Mouse (Mus musculus): ENCODE data around the gene Dazap1. TPM values are rescaled to one million over a fixed set of nuclear protein-coding genes. Genes with fewer than 3 reads are reported as not detected.
"Not testable (repeated sequence)": the region's sequence is repeated elsewhere in the genome, so short reads cannot be mapped to it uniquely, and the experiment has no call there.

Gene Dazap1
- polyA plus RNA-seq (2016; fragmentation: Nextera tagmentation; extraction: Ambion mirVana), result 66.6 TPM in 2 replicates

DNA sequence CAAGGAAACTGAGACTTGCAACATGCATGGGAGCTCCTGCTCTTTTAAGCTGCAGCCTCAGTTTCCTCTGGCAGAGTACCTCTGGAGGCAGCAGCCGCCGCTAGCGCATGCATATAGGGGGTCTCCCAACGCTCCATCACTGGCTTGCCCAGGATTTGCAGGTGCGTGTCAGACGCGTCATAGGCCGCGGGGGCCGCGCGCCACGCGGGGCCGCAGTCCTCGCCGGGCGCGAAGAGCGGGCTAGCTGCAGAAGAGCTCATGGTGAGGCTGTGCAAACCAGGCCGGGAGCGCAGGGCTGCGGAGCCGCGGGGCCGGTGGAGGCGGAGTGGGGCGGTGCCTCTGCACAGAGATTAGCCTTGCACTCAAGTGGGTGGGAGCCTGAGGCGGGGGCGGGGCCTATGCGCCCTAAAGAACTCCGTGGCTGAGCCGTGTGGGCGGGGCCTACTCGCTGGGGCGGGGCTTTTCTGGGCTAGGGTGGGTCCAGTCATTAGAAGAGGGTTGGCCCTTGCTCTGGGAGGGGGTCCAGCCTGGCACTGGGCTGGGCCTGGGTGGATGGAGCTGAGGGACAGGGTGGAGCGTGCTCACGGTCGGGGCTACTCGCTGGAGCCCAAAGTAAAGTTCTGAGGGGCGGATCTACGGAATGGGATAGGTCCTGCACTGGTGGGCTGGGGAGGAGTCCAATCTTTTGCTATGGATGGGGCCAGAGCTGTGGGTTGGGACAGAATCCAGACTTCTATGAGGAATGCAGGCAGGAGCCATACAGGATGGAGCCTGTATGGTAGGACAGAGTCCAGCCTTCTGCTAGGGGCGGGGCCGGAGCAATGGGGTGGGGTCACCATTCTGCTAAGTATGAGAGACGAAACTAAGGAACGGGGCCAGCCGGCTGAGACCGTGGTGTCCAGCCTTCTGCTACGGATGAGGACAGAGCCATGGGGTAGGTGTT is at the start of gene Dazap1, which contains the start of gene Gamt:
Gene Dazap1 (plus strand): TSS at position 845 of the 943 bp plus-strand sequence.
Gene Gamt (minus strand): TSS at position 371 of the 943 bp plus-strand sequence.
- no peaks in the 10 kb centered on the region for H3K27me3 ChIP-seq (replicated peaks)
- peak within 1 kb of the TSS; percentile 67 for H3K9ac ChIP-seq
- peaks cover 42% of the 10 kb centered on the region for H3K4me1 ChIP-seq
- H3K27ac ChIP-seq, result peak within 1 kb of the TSS; percentile 83
- peak within 1 kb of the TSS; percentile 88 for H3K4me2 ChIP-seq (replicated peaks)
- WGBS, result under 1% methylated on average over 49 of the region's 49 CpGs
- peak within 1 kb of the TSS; percentile 46 for H3K4me3 ChIP-seq
- ATAC-seq (ENCODE audit: low FRiP score, low read depth), result peak; percentile 82
- no peaks in the 10 kb centered on the region for H3K9me3 ChIP-seq
- H3K36me3 ChIP-seq, result peaks cover 31% of the 10 kb centered on the region

DNA sequence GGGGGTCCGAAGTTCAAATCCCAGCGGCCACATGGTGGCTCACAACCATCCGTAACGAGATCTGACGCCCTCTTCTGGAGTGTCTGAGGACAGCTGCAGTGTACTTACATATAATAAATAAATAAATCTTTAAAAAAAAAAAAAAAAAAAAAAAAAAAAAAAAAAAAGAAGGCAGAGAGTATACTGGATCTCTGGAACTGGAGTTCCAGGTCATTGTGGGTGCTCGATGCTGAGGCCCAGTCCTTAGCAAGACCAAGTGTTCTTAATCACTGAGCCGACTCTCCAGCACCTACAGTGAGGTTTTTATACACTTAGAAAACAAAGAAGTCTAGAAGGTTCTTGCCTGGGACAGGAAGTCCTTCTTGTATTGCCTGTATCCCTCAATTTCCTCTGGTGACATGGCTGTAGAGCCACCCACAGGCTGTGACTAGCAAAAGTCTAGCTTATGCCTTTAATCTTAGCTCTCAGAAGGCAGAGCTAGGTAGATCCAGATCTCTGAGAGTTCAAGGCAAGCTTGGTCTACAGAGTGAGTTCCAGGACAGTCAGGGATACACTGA is 49.7 kb upstream of the Dazap1 start:
- not testable (repeated sequence) for H3K27ac ChIP-seq; H3K4me2 ChIP-seq (replicated peaks); H3K4me3 ChIP-seq; H3K36me3 ChIP-seq; H3K27me3 ChIP-seq (replicated peaks); ATAC-seq (ENCODE audit: low FRiP score, low read depth); H3K9me3 ChIP-seq; H3K9ac ChIP-seq
- WGBS, result 68% methylated on average over 7 of the region's 7 CpGs
- H3K4me1 ChIP-seq, result peaks cover 20% of the 10 kb centered on the region

DNA sequence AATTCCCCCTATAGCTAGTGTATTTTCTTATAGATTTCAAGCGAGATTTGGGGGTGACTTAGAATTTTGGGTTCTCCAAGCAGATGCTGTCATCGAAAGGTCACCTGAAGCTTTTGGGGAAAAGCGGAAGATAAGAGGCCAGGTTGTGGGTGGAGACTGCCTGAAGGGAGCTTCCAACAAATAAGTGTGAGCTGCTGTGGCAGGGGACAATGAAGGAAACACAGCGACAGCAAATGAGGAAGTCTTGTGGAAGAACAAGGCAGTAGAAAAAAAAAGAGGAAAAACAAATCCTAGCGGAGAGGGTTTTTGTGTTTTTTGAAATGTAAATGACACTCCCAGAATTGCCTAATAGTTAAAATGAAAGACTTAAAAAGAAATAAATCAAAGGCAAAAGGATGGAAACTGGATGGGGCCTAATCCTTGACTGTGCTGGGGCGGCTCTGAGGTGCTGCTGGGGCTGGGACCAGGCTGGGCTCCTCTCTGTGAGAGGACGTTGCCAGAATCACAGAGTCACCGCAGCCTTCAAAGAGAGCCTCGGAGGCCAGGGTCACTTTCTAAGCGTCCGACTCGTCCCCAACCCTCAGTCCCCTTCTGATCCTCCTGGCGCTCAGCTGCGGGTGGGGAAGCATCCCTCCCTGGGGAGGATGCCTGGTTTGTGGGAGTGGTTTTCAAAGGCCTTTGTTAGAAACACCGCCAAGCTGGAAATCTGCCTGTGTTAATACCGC is 46.1 kb upstream of the Dazap1 start:
- no peak overlapping the region for H3K27ac ChIP-seq
- H3K4me1 ChIP-seq, result peaks cover 5% of the 10 kb centered on the region
- H3K27me3 ChIP-seq (replicated peaks), result no peaks in the 10 kb centered on the region
- ATAC-seq (ENCODE audit: low FRiP score, low read depth), result no peak
- no peak overlapping the region for H3K4me3 ChIP-seq
- no peaks in the 10 kb centered on the region for H3K9me3 ChIP-seq
- H3K4me2 ChIP-seq (replicated peaks), result no peak overlapping the region
- no peaks in the 10 kb centered on the region for H3K36me3 ChIP-seq
- H3K9ac ChIP-seq, result 0 out of 2 replicates have a peak overlapping the region, but pooled peaks have one; percentile 17
- WGBS, result 15% methylated on average over 16 of the region's 16 CpGs

DNA sequence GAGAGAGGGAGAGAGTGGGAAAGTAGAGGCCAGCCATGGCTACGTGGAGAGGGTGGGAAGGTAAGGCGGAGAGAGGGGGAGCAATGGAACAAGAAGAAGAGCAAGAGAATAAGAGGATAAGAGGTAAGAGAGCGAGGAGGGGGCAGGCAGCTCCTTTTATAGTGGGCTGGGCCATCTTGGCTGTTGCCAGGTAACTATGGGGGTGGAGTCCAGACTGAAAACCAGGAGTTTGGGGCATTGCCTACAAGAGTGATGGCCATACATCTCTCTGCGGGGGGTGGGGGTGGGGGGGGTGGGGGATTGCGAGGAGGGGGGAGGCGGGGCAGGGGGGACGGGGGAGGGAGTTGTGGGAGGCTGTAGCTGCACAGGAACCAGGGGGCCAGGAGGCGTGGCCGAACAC is 40.6 kb upstream of the Dazap1 start:
- no peak overlapping the region for H3K9ac ChIP-seq
- no peak for ATAC-seq (ENCODE audit: low FRiP score, low read depth)
- no peaks in the 10 kb centered on the region for H3K27me3 ChIP-seq (replicated peaks)
- no peaks in the 10 kb centered on the region for H3K36me3 ChIP-seq
- 32% methylated on average over 6 of the region's 9 CpGs for WGBS
- peaks cover 6% of the 10 kb centered on the region; the same call in 1 of the 2 replicates for H3K4me1 ChIP-seq
- H3K4me3 ChIP-seq, result no peak overlapping the region
- H3K4me2 ChIP-seq (replicated peaks), result no peak overlapping the region
- no peaks in the 10 kb centered on the region for H3K9me3 ChIP-seq
- no peak overlapping the region for H3K27ac ChIP-seq

DNA sequence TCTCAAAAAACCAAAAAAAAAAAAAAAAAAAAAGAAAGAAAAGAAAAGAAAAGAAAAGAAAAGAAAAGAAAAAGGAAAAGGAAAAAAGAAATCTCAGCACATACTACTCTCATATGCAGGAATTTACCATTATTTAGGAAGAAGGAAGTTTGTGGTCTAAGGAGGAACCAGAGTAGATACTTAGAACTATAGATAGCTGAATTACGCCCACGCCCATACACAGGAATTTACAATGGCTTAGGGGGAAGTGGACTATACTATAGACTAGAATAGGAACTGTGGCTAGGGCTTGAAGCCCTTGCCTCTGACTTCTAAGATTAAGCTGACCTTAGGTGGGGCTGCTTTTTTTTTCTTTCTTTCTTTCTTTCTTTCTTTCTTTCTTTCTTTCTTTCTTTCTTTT is 38.1 kb upstream of the Dazap1 start:
- not testable (repeated sequence) for H3K36me3 ChIP-seq; H3K9me3 ChIP-seq; H3K27me3 ChIP-seq (replicated peaks); H3K9ac ChIP-seq; ATAC-seq (ENCODE audit: low FRiP score, low read depth); H3K4me2 ChIP-seq (replicated peaks); H3K4me3 ChIP-seq; H3K27ac ChIP-seq
- WGBS, result 90% methylated on average over 2 of the region's 2 CpGs
- H3K4me1 ChIP-seq, result peaks cover 22% of the 10 kb centered on the region

DNA sequence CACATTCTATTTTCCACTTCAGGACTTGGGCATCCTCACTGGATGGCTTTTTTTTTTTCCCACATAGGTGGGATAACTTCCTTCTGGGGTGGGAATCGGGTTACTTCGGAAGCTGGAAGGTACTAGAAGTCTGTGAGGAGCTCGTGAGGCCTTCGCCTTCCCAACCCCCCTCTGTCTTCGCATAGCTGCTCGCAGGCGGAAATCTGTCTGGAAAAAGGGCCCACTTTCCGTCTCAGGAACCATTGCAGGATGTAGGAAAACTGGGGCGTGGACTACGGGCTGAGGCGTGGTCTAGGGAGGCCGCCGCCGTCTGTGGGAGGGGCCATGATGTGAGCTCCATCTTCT is 35.2 kb upstream of the Dazap1 start:
- peak overlapping the region; percentile 88 for H3K4me3 ChIP-seq
- peaks cover 41% of the 10 kb centered on the region for H3K4me1 ChIP-seq
- no peaks in the 10 kb centered on the region for H3K9me3 ChIP-seq
- H3K27ac ChIP-seq, result peak overlapping the region; percentile 84
- WGBS, result 1% methylated on average over 14 of the region's 14 CpGs
- no peaks in the 10 kb centered on the region for H3K27me3 ChIP-seq (replicated peaks)
- ATAC-seq (ENCODE audit: low FRiP score, low read depth), result no peak
- H3K36me3 ChIP-seq, result peaks cover 13% of the 10 kb centered on the region
- H3K9ac ChIP-seq, result peak overlapping the region; percentile 49; the same call in 1 of the 2 replicates
- H3K4me2 ChIP-seq (replicated peaks), result peak overlapping the region; percentile 93

DNA sequence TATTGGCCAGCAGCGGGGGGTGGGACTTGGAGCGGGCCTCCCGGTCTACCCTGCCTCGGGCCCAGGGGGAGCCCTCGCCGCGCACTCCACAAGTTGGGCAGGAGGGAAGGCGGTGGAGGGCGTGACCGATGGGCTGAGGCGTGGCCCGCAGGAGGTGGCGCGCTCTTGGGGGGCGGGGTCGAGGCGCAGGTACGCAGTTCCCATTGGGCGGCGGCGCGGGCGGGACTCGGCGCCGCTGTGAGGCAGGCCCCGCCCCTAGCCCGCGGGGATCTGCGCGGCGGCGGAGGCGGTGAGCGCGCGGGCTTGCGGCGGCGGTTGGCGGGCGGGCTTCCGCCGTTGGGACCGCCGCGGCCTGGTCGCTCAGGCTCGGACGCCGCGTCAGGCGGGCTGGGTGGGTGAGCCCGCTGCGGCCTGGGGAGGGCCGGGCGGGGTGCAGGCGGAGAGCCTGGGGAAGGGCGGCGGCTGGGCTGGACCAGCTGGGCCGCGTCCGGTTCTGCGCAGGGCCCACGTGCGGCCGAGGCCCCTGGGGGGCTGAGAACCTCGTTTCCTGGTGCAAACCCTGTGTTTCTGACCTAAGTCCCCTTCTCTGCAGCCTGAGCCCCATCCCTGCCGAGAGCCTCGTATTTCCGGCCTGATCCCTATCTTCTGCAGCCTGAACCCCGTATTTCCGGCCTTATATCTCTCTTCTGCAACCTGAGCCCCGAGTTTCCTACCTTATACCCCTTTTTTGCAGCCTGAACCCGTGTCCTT is 34.7 kb upstream of the Dazap1 start, which contains the start of gene Mum1:
Gene Mum1 (plus strand): TSS at position 19 of the 750 bp plus-strand sequence.
- Histone ChIP-seq H3K27me3 (replicated peaks) (no peaks in the 10 kb centered on the region), H3K4me1 (peaks cover 41% of the 10 kb centered on the region), H3K9me3 (no peaks in the 10 kb centered on the region), H3K36me3 (peaks cover 15% of the 10 kb centered on the region), H3K4me2 (replicated peaks) (peak within 1 kb of the TSS; percentile 93), H3K27ac (peak within 1 kb of the TSS; percentile 84), H3K9ac (peak within 1 kb of the TSS; percentile 96), H3K4me3 (peak within 1 kb of the TSS; percentile 88)
- under 1% methylated on average over 74 of the region's 75 CpGs for WGBS
- ATAC-seq (ENCODE audit: low FRiP score, low read depth), result peak; percentile 98

DNA sequence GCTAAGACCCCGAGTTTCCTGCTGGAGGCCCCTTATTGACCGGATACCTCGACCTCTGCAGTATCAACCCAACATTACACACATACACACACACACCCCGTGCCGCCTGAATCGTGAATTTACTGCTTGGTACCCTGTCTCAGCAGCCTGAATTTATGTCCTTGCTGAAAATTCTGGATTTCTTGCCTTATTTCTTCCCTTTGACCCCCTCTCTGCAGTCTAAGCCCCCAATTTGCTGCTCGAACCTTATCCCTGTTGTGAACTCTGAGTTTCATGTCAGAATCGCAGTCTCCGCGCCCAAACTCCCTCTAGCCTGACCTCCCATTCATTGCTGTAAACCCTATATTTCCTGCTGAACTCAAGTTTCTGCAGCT is 34.1 kb upstream of the Dazap1 start:
- Histone ChIP-seq H3K27ac (peak overlapping the region; percentile 84; the same call in 1 of the 2 replicates), H3K9me3 (no peaks in the 10 kb centered on the region), H3K4me3 (peak overlapping the region; percentile 88), H3K27me3 (replicated peaks) (no peaks in the 10 kb centered on the region), H3K36me3 (peaks cover 20% of the 10 kb centered on the region), H3K4me2 (replicated peaks) (peak overlapping the region; percentile 93), H3K9ac (peak overlapping the region; percentile 96), H3K4me1 (peaks cover 41% of the 10 kb centered on the region)
- ATAC-seq (ENCODE audit: low FRiP score, low read depth), result no peak
- 13% methylated on average over 10 of the region's 10 CpGs for WGBS

DNA sequence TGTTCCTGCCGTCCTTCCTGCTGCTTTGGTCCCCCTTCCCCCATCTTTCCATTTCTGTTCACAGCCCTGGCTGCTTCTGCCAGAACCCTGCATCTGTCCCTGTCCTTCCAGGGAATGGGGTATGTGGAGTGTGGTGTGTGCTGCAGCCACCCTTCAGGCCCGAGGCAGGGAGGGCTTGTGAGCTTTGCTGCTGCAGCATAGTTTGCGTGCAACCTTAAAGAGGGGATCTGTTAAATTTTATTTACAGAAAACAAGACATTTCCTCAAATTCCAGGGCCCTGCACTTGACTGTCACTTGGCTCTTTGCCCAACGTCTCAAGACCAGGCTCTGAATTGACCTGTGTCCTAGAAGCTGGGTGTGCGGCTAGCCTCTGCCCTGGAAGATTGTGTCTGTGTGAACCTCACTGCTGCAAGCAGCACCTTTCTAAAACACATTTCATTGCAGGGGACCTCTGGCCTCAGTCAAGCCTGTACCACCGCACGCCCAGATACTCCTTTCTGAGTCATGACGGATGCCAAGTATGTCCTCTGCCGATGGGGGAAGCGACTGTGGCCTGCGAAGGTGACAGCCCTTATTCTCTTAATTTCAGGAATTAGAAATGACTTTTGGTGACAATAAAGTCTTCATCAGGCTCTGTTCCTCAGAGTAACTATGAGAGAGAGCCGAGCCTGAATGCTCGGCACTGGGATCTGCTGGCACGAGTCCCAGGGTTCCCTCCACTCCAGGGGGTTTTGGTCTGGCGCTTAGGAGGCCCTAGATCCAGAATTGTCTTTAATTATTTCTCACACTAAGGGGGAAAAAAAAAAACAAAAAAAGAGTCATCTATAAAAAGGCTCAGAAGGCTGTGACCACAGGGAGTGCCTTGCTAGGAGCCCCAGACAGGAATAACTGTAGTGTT is 33.2 kb upstream of the Dazap1 start:
- ATAC-seq (ENCODE audit: low FRiP score, low read depth), result no peak

DNA sequence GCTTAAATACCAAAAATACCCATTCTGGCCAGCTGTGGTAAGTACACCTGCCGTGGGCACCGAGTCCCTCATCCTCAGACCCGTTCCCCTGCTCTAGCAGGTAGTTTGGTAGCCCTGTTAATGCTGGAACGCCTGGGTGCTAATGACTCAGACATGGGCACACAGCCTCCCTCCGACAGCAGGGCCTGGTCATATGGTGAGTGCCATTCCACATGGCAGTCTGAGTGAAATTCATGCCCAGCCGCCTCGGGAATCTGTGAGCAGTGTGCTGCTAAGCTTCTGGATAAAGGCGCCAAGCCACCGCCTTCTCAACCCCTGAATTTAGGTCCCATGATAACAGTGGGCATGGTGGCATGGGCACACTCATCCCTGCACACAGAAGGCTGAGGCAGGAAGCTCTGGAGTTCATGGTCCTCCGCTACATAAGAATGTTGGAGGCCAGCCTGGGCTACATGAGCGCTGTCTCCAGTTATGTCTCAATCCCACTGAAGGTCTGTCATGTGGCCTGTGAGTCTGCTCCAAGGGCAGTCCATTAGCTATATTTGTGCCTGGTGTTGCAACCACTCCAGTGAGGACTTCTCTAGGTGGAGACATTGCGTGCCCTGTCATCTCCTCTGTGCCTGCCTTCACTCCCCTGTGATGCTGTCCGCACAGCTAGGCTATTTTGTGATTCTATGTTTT is 25.0 kb upstream of the Dazap1 start:
- Histone ChIP-seq H3K4me1 (peaks cover 13% of the 10 kb centered on the region), H3K9ac (no peak overlapping the region), H3K4me2 (replicated peaks) (no peak overlapping the region), H3K27me3 (replicated peaks) (no peaks in the 10 kb centered on the region), H3K4me3 (no peak overlapping the region), H3K36me3 (peaks cover 95% of the 10 kb centered on the region), H3K27ac (no peak overlapping the region), H3K9me3 (no peaks in the 10 kb centered on the region)
- no peak for ATAC-seq (ENCODE audit: low FRiP score, low read depth)
- 97% methylated on average over 13 of the region's 13 CpGs for WGBS

More for the DNA sequence above, 33.2 kb upstream of the Dazap1 start:
- H3K9ac ChIP-seq, result 0 out of 2 replicates have a peak overlapping the region, but pooled peaks have one; percentile 96
- no peaks in the 10 kb centered on the region for H3K27me3 ChIP-seq (replicated peaks)
- 65% methylated on average over 15 of the region's 15 CpGs for WGBS
- peaks cover 30% of the 10 kb centered on the region for H3K36me3 ChIP-seq
- no peaks in the 10 kb centered on the region for H3K9me3 ChIP-seq
- peak overlapping the region; percentile 93 for H3K4me2 ChIP-seq (replicated peaks)
- H3K4me1 ChIP-seq, result peaks cover 49% of the 10 kb centered on the region
- H3K4me3 ChIP-seq, result peak overlapping the region; percentile 88; the same call in 1 of the 2 replicates
- peak overlapping the region; percentile 84; the same call in 1 of the 2 replicates for H3K27ac ChIP-seq
